Mouse (Mus musculus): Measurements from ENCODE around the gene Mrc2.

GRCm38 (mm10) chr11:105282460-105282859 lies 10.0 kb upstream of the Mrc2 start:
- TF ChIP-seq POLR2A (IDR thresholded peaks at IDR 0.05; ENCODE audit: control insufficient read depth, low read depth, low read length) (no peak), CTCF (IDR thresholded peaks at IDR 0.05; ENCODE audit: control insufficient read depth, insufficient read depth, insufficient replicate concordance, low read depth, low read length) (no peak)

Data from testis, adult 2 months (tissue).